Mouse (Mus musculus): ENCODE results near the gene Susd4.

Susd4 gene

GRCm38 (mm10) chr1:182914121-182914908, 150.7 kb downstream of the Susd4 start:
- DNase-seq (ENCODE audit: extremely low spot score, low read depth, low spot score): no peak

GRCm38 (mm10) chr1:182916166-182916565, 152.5 kb downstream of the Susd4 start:
- DNase-seq (ENCODE audit: extremely low spot score, low read depth, low spot score): no peak

DNA sequence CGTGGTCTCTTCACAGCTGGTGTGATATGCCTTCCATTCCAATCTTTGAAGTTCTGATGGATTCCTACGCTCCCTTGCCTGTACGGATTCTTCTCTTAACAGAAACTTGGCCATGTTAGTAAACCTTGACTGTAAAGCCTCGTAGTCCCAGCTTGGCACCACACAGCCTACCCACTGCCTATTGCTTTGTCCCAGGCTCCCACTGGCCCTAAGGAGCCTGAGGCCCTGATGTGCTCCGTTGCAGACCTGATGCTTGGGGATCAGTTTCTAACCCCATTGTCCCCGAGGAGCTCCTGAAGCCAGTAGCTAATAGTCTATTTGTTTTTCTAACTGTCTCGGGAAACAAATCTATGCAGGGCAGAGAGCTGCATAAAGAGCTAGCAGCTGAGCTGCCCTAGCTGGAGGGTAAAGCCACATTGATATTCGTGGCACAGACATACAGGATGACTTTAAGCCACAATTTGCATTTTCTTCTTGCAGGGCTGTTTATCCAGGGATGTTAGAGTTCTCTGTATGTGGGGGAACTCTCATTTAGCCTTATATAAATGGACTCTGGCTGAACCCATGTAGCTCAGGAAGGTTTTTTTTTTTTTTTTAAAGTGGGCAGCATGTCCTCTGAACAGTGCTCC, 155.2 kb downstream of the Susd4 start:
- DNase-seq (ENCODE audit: extremely low spot score, low read depth, low spot score): no peak

- DNase-seq (ENCODE audit: extremely low spot score, low read depth, low spot score): no peak
Observed at GRCm38 (mm10) chr1:182922824-182923223, 159.2 kb downstream of the Susd4 start.

- no peak for DNase-seq (ENCODE audit: extremely low spot score, low read depth, low spot score)
Observed at GRCm38 (mm10) chr1:182926465-182926864, 162.8 kb downstream of the Susd4 start.

- no peak for DNase-seq (ENCODE audit: extremely low spot score, low read depth, low spot score)
Observed at GRCm38 (mm10) chr1:182927878-182928851, 164.5 kb downstream of the Susd4 start.

DNA sequence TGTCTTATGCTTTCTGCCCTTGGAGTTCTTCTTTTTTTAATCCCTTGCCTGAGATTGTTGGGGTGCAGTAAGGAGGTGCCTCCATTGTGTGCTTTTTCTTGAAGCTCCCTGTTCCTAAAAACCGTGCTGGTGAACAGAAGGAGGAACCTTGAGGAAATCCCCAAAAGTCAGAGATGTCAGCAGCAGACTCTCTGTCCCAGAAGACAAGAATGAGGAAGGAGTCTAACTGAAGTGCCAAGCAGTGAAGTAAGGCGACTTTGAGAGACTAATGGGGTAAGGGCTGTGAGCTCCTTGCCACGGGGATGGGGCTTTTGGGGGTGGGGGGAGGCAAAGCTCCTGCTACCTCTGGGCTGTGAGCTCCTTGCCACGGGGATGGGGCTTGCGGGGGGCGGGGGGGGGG, 171.8 kb downstream of the Susd4 start:
- DNase-seq (ENCODE audit: extremely low spot score, low read depth, low spot score): no peak

DNA sequence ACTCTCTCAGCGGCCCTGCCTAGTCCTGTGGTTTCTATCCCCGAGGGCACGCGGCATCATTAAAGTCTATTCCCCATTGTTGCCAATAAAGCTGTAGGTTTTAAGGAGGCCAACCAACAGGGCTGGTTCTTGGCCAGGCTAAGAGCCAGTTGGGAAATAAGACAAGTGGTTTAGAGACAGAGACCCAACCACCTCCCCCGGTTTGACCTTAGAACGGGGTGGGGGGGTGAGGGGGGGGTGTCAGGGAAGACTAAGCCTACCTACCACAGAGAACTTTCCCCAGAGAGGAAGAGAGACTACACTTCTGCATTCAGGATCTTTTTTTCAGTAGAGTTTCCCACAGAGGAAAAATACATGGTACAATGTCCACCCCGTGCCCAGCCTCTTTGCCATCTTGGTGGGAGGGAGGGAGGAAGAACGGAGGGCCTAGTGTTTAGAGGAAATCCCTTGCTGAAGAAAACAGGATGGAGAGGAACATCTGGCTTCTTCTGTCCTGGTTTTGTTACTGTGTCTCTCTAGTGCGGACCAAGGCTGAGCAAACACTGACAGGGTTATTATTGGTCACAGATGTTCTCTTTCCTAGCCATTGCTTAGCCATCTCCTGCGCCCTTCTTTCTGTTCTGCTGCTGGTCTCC, 173.9 kb downstream of the Susd4 start:
- no peak for DNase-seq (ENCODE audit: extremely low spot score, low read depth, low spot score)

DNA sequence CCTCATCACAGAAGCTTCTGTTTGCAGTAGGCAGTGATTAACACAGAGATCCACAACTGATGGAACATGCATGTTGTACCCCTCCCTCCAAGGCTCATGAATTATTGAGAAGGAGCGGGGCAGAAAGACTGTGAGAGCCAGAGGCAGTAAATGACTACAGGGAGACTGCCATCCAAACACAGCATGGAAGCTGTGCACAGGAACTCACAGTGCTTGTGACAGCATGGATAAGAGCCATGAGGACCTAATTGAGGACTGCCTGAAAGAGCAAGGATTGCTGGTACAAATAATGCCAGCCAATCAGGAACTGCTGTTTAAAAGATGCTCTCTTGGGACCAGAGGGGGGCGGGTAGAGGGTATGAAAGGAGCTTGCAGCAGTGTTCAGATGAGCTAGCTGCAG, 178.3 kb downstream of the Susd4 start:
- no peak for DNase-seq (ENCODE audit: extremely low spot score, low read depth, low spot score)

- DNase-seq (ENCODE audit: extremely low spot score, low read depth, low spot score): no peak
Observed at GRCm38 (mm10) chr1:182943911-182944310, 180.3 kb downstream of the Susd4 start.

DNA sequence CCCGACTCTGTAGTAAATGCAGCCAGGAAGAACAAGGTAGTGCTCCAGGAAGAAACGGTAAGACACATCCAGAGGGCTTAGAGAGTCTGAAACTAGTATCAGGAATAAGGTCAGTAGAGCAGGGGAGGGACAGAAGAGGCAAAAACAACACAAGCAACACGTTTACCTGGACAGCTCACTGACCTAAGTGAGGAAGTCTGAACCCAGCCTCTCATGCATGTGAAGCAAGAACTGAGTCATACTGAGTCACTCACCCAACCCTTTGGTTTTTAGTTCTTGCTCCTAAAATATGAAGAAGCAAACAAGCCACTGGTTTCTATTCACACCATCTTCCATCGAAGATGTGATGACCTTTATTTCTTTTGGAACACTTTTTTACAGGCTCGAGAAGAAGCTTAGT, 181.0 kb downstream of the Susd4 start:
- no peak for DNase-seq (ENCODE audit: extremely low spot score, low read depth, low spot score)

DNA sequence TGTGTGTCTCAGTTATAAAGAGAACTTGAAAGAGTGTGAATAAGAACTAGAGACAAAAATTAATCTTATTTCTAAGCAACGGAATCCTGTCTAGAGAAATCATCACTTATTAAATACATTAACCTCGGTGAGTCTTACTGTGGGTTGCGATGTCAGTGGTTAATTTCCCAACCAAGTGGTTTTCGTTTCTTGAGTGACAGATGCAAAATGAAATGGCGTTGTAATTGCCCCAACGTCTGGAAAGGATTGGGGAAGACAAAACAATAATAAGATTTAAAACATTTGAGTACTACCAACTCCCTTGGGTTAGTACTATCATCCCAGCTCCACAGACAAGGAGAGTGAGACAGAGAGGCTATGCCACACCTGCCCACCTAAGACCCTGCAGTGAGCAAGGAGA, 181.9 kb downstream of the Susd4 start:
- DNase-seq (ENCODE audit: extremely low spot score, low read depth, low spot score): no peak
